In the genomic region with DNA sequence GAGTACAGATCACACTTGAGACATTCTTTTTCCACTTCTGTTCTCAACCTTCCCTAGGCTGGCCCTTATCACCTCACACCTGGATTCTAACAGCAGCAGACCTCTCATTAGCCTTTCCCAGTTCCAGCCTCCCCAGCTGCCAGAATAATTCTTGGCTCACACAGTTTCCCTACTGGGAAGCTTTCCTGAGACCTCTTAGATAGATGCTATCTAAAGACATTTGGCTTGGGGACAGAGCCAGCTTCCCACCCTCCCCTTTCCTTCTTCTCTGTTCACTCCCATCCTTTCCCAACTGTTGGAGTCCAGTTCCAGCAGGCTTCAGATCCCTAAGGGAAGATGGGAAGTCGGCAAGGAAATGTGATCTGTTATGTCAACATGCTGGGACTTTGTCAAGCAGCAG, we compare ENCODE assay signal across 22 mouse cellular contexts.
DNase-seq lines count a peak whose midpoint lies in the region; ATAC-seq and TF ChIP-seq lines count a peak whose summit lies in the region.
"Had no signal": no experiment of that assay in that cellular context is flagged by ENCODE, and none has a peak within 500 bp of the region (broad histone marks: within the 10 kb centered on the region; RNA-seq: fewer than 3 reads in every experiment).

No protein-coding gene starts in this region.

- DNase-seq in gastrocnemius, postnatal 25 days: peak; percentile 44
- no peak for DNase-seq in gastrocnemius, adult 18-20 months (ENCODE audit: low spot score)
- DNase-seq in heart, adult 8-10 months (ENCODE audit: low spot score): peak; percentile 67
- peak; percentile 47 for DNase-seq in heart, postnatal 0 days (ENCODE audit: low spot score)
- DNase-seq in lung, postnatal 14 days: peak; percentile 34
- DNase-seq in spleen, postnatal 36 days (ENCODE audit: low spot score in 2 of 2): no peak
- no peak for DNase-seq in right cerebral cortex, postnatal 36 days (ENCODE audit: low spot score in 2 of 2)
- DNase-seq in T-cell, adult 2 months (ENCODE audit: low spot score): no peak
- DNase-seq: adrenal gland, postnatal 25 days; cerebellum, adult 2 months; gastrocnemius, postnatal 14 days; kidney, postnatal 10 days; layer of hippocampus, postnatal 36 days; spleen, adult 18-20 months; thymus, postnatal 4 days had no signal

- no peaks in the 10 kb centered on the region for H3K27me3 ChIP-seq in heart, postnatal 0 days (ENCODE audit: control insufficient read depth, insufficient read depth, low read length)

- H3K4me1 ChIP-seq in heart, postnatal 0 days (ENCODE audit: control insufficient read depth, insufficient read depth): peaks cover 13% of the 10 kb centered on the region; the same call in 1 of the 2 replicates
- H3K4me1 ChIP-seq: neural tube, embryonic 12.5 days had no signal

- no peaks in the 10 kb centered on the region for H3K9me3 ChIP-seq in heart, postnatal 0 days (replicated peaks; ENCODE audit: control insufficient read depth, low read length)
- H3K9me3 ChIP-seq: embryonic facial prominence, embryonic 10.5 days; midbrain, embryonic 13.5 days; neural tube, embryonic 12.5 days had no signal

- WGBS in heart, postnatal 0 days: 26% methylated on average over 1 of the region's 1 CpGs

- H3K4me2 ChIP-seq in heart, postnatal 0 days (ENCODE audit: low read depth, low read length): no peak overlapping the region
- H3K4me2 ChIP-seq: midbrain, embryonic 13.5 days; neural tube, embryonic 12.5 days had no signal

- no peak for TF ChIP-seq CTCF in heart, postnatal 0 days (IDR thresholded peaks at IDR 0.05; ENCODE audit: low read depth)

- H3K27ac ChIP-seq in heart, postnatal 0 days (ENCODE audit: low read depth): peak overlapping the region; percentile 25
- H3K27ac ChIP-seq: embryonic facial prominence, embryonic 10.5 days; hindbrain, postnatal 0 days; liver, embryonic 14.5 days; midbrain, embryonic 13.5 days; neural tube, embryonic 12.5 days had no signal

- H3K36me3 ChIP-seq in heart, postnatal 0 days (replicated peaks; ENCODE audit: control insufficient read depth, insufficient read depth, low read length): no peaks in the 10 kb centered on the region
- H3K36me3 ChIP-seq: midbrain, embryonic 13.5 days; neural tube, embryonic 12.5 days had no signal

- no peak overlapping the region for H3K9ac ChIP-seq in heart, postnatal 0 days (replicated peaks; ENCODE audit: low read depth, low read length)
- H3K9ac ChIP-seq: liver, embryonic 14.5 days; midbrain, embryonic 13.5 days; neural tube, embryonic 12.5 days had no signal

- ATAC-seq in heart, postnatal 0 days (ENCODE audit: insufficient read depth, low read depth): peak; percentile 55; the same call in 1 of the 2 replicates
- ATAC-seq: CD4-positive, CD25-positive, alpha-beta regulatory T cell, adult 4 months; hindbrain, postnatal 0 days; intestine, postnatal 0 days; midbrain, embryonic 13.5 days had no signal

- TF ChIP-seq EP300 in heart, postnatal 0 days (IDR thresholded peaks at IDR 0.05; ENCODE audit: low read depth): 0 out of 2 replicates have a peak, but pooled peaks have one; percentile 18

- H3K4me3 ChIP-seq in heart, postnatal 0 days (ENCODE audit: low read depth, low read length): no peak overlapping the region
- H3K4me3 ChIP-seq: embryonic facial prominence, embryonic 10.5 days; midbrain, embryonic 13.5 days; neural tube, embryonic 12.5 days had no signal

Comparison
In these comparisons a context has a peak if more than half of its experiments do, and no peak if none do; other contexts are left out.
1. DNase-seq: peak in gastrocnemius, postnatal 25 days (single experiment), heart, adult 8-10 months (single experiment), heart, postnatal 0 days (single experiment) and lung, postnatal 14 days (single experiment); none in gastrocnemius, adult 18-20 months (single experiment), spleen, postnatal 36 days (0 of 2), right cerebral cortex, postnatal 36 days (0 of 2) and T-cell, adult 2 months (single experiment).